Mouse (Mus musculus) thymus, adult 2 months (tissue): ENCODE measurements around the gene Glis1. TPM values are rescaled to one million over a fixed set of nuclear protein-coding genes. Genes with fewer than 3 reads are reported as not detected.

ENCODE experiments used
- DNase-seq: peaks from one replicate; pipeline ENCODE4 v3.0.0; 2021
- H3K27ac ChIP-seq: fragments of 200-500 bp; 2 replicates; pipeline ENCODE4 v1.5.1; 2012; ENCODE audit warnings: low read length, control low read depth; ENCODE audit not compliant: control insufficient read depth, insufficient read depth
- H3K27me3 ChIP-seq: fragments of 200-500 bp; 2 replicates; pipeline ENCODE4 v1.6.1; 2012; ENCODE audit warnings: mild to moderate bottlenecking, low read length, moderate library complexity, mixed read lengths; ENCODE audit not compliant: control insufficient read depth, insufficient read depth
- H3K36me3 ChIP-seq: fragments of 200-500 bp; 2 replicates; pipeline ENCODE4 v1.6.1; 2012; ENCODE audit warnings: mild to moderate bottlenecking, low read length, moderate library complexity; ENCODE audit not compliant: control insufficient read depth, insufficient read depth
- H3K4me1 ChIP-seq: fragments of 200-500 bp; replicated peaks from 2 replicates; pipeline ENCODE4 v1.6.1; 2012; ENCODE audit warnings: low read length; ENCODE audit not compliant: control insufficient read depth, insufficient read depth
- H3K4me3 ChIP-seq: fragments of 200-500 bp; 2 replicates; pipeline ENCODE4 v1.5.1; 2012; ENCODE audit warnings: mild to moderate bottlenecking, low read length, control low read depth, moderate library complexity; ENCODE audit not compliant: control insufficient read depth, insufficient read depth
- CTCF ChIP-seq: fragments of 200-500 bp; IDR thresholded peaks from 2 replicates; pipeline ENCODE4 v1.5.1; 2012; ENCODE audit warnings: mild to moderate bottlenecking, control low read depth, low read length, moderate library complexity, borderline replicate concordance; ENCODE audit not compliant: control insufficient read depth, poor library complexity, insufficient read depth; ENCODE audit errors: extremely low read depth
- POLR2A ChIP-seq: fragments of 200-500 bp; IDR thresholded peaks from 2 replicates; pipeline ENCODE4 v1.6.1; 2012; ENCODE audit warnings: mild to moderate bottlenecking, low read length, control low read depth, moderate library complexity; ENCODE audit not compliant: control insufficient read depth, poor library complexity, insufficient read depth; ENCODE audit errors: extremely low read depth
- WGBS: fragments of 180-500 bp; shearing (Covaris S2); methylation state at CpG from one replicate; pipeline ENCODE4 v1.1.7; 2018; 5-methylcytosine and 5-hydroxymethylcytosine counted together
- polyA plus RNA-seq: library from polyadenylated mRNA; depleted of rRNA; stranded (reverse); fragments of >200 nt; gene quantifications from 2 replicates; pipeline ENCODE4 v1.2.3, GENCODE M21; 2012

Gene Glis1
- polyA plus RNA-seq, 1 experiment, result 0.71 TPM

DNA sequence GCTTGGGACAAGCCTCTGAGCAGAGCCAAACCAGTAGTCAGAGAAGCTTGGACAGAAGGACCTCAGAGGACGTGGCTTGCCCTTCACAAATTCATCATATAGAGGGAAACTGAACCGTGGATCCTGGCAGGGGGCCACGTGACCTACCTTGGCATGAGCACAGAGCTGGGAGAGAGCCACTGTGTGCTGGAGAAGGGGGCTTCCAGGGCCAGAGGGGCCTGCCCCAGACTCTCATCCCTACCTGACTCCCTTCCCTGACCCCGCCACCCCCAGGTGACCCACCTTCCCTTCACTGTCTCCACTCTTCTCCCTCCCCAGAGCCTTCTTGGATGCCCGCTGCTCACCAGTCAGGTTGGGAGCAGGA is 218.9 kb downstream of the Glis1 start:
- no peak overlapping the region for H3K4me3 ChIP-seq
- TF ChIP-seq POLR2A (no peak), CTCF (no peak)
- H3K4me1 ChIP-seq, result no peaks in the 10 kb centered on the region
- no peak for DNase-seq
- no peak overlapping the region for H3K27ac ChIP-seq
- 54% methylated on average over 5 of the region's 5 CpGs for WGBS
- no peaks in the 10 kb centered on the region for H3K36me3 ChIP-seq
- no peaks in the 10 kb centered on the region for H3K27me3 ChIP-seq

DNA sequence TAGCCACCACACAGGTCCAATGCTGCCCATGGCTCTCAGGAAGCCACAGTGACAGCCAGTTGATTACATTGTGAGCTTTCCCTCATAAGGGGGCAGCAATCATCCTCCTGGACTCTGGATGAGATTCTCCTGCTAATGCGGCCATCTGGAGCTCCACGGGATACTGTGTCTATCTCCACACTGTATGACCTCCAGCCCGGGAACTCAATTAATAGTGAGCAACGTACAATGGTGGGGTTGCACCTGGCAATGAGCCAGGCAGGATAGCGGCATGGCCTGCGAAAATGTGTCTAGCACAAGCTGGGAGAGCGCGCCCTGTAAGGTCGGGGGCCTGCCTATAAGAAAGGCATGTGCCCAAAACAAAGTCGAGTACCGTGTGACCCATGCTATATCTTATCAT is 226.3 kb downstream of the Glis1 start:
- Histone ChIP-seq H3K4me3 (no peak overlapping the region), H3K27ac (no peak overlapping the region), H3K27me3 (no peaks in the 10 kb centered on the region), H3K4me1 (no peaks in the 10 kb centered on the region), H3K36me3 (no peaks in the 10 kb centered on the region)
- WGBS, result 92% methylated on average over 11 of the region's 11 CpGs
- TF ChIP-seq CTCF (no peak), POLR2A (no peak)
- no peak for DNase-seq

DNA sequence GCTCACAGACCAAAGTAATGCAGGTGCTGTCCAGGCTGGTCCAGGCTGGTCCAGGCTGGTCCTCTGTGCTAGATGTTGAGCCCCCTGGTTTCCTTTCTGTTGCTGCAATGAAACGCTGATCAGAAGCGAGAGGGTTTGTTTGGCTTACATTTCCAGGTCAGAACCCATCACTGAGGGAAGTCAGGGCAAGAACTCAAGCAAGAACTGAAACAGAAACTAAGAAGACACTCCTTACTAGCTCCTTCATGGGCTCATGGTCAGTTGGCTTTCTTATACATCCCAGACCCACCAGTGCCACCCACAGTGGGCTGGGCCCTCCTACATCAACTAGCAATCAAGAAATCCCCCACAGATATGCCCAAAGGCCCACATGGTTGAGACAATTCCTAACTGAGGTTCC is 234.1 kb downstream of the Glis1 start:
- WGBS, result 90% methylated on average over 2 of the region's 2 CpGs

DNA sequence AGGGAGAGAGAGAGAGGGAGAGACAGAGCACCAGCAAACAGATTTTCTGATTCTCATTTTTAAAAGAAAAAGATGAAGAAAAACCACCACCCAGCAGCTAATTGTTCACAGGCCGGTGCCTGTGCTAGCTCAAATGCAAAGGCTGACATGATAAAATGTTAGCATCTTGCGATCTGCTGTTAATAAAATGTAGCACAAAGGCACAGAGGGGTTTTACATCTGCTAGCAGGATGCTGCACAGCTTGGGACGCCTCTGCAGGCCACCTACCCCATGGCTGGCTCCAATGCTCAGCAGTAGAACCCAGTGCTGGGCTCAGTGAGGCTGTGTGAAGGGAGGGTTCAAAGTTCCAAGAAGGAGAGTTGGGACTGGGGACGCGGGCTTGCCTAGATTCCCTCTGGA is 236.3 kb downstream of the Glis1 start:
- Histone ChIP-seq H3K4me1 (no peaks in the 10 kb centered on the region; the same call in 1 of the 2 replicates), H3K36me3 (no peaks in the 10 kb centered on the region), H3K27me3 (no peaks in the 10 kb centered on the region), H3K4me3 (no peak overlapping the region), H3K27ac (no peak overlapping the region)
- WGBS, result 83% methylated on average over 5 of the region's 5 CpGs
- DNase-seq, result no peak
- no peak for TF ChIP-seq POLR2A
- TF ChIP-seq CTCF, result no peak

More for the DNA sequence above, 234.1 kb downstream of the Glis1 start:
- H3K4me1 ChIP-seq, result no peaks in the 10 kb centered on the region
- TF ChIP-seq POLR2A (no peak), CTCF (no peak)
- no peak overlapping the region for H3K4me3 ChIP-seq
- H3K27ac ChIP-seq, result no peak overlapping the region
- no peaks in the 10 kb centered on the region for H3K27me3 ChIP-seq
- DNase-seq, result no peak
- H3K36me3 ChIP-seq, result no peaks in the 10 kb centered on the region

DNA sequence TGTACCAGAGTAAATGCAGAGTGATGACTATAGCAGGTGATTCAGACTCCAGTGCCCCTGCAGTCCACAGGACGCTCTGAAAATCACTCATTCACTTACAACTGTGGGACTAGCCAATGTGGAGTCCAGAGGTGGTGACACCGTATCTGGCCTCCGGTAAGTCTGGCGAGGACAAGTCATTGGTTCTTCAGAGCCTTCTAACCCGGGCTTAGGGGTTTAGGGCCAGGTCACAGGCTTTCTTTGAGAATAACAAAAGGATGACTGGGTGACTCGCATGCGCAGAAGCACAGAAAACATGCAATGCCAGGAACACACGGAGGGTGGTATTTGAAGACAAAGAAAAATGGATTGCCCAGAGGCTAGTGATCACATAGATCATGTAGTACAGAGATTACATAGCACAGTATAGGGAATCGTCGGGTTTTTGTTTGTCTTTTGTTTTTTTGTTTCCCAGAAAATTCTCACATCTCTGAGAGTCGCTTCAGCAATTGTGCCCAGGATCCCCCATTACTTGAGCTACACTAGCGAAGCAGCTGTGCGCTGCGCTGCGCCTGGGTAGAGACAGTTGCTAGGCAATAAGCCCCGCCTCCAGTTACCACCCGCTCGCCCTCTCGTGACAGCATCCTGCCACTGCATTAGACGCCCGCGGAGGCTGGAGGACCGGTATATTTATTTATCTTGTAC is 239.4 kb downstream of the Glis1 start:
- no peaks in the 10 kb centered on the region for H3K36me3 ChIP-seq
- H3K4me1 ChIP-seq, result no peaks in the 10 kb centered on the region; the same call in 1 of the 2 replicates
- DNase-seq, result peak; percentile 86
- 22% methylated on average over 23 of the region's 23 CpGs for WGBS
- H3K27ac ChIP-seq, result no peak overlapping the region
- no peak overlapping the region for H3K4me3 ChIP-seq
- H3K27me3 ChIP-seq, result no peaks in the 10 kb centered on the region
- TF ChIP-seq CTCF (peak; percentile 81; the same call in 1 of the 2 replicates), POLR2A (0 out of 2 replicates have a peak, but pooled peaks have one; percentile 31)

DNA sequence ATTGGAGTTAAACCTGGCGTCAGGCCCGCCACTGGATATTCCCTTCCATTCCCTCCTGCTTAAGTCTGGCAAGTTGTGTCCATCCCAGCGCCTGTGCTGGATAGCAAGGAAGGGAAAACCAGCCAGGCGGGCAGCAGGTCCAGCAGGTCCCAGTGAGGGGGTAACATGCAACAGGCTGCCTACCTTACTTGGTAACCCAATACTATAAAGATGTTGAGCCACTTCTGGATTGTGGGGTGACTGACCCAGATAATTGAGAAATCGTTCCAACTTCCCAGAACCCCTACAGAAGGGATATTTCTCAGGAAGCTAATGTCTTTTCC is 239.9 kb downstream of the Glis1 start:
- Histone ChIP-seq H3K4me3 (no peak overlapping the region), H3K36me3 (no peaks in the 10 kb centered on the region), H3K27me3 (no peaks in the 10 kb centered on the region), H3K27ac (no peak overlapping the region), H3K4me1 (no peaks in the 10 kb centered on the region; the same call in 1 of the 2 replicates)
- 41% methylated on average over 5 of the region's 5 CpGs for WGBS
- no peak for DNase-seq
- TF ChIP-seq POLR2A (no peak), CTCF (no peak)

DNA sequence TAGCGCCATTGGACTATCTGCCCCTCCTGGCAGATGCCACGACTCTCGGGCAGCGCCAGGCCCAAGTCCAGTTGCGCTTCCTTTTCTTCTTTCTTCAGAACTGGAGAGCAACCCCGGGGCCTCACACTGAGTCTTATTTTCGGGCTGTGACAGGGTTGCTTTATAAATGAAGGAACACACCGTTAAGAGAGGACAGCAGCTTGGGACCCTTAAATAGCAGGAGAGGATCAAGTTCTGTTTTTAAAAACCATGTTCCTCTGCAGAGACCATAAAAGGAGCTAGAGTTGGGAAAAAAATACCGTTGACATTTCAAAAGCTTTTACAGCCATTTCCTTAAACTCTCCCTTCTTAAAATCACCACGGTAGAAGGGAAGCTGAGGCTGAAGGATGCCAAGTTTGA is 241.3 kb downstream of the Glis1 start:
- WGBS, result 29% methylated on average over 10 of the region's 10 CpGs
- H3K4me1 ChIP-seq, result no peaks in the 10 kb centered on the region; the same call in 1 of the 2 replicates
- H3K27ac ChIP-seq, result no peak overlapping the region

More for the DNA sequence above, 241.3 kb downstream of the Glis1 start:
- DNase-seq, result no peak
- no peaks in the 10 kb centered on the region for H3K27me3 ChIP-seq
- H3K4me3 ChIP-seq, result no peak overlapping the region
- no peaks in the 10 kb centered on the region for H3K36me3 ChIP-seq
- no peak for TF ChIP-seq CTCF
- TF ChIP-seq POLR2A, result no peak
